Mouse (Mus musculus) lung, postnatal 25 days (tissue): ENCODE measurements at regions not wholly inside any gene's neighbourhood (a gene's known extent, or its start where the extent isn't known, plus 50 kb on each side); places are given as distances from the start of the nearest gene placed in this dataset.

Source experiments
- DNase-seq: peaks from one replicate; pipeline ENCODE4 v3.0.0; 2022; ENCODE audit warnings: low spot score

- DNase-seq = no peak
Observed at GRCm38 (mm10) chrX:47536130-47536529, 356.6 kb downstream of the Smarca1 start.

GRCm38 (mm10) chrX:47495056-47495455 is 397.7 kb downstream of the Smarca1 start:
- no peak for DNase-seq

- no peak for DNase-seq
Observed at GRCm38 (mm10) chrX:47482728-47483127, 410.0 kb downstream of the Smarca1 start.

- DNase-seq = peak; percentile 58
Observed at GRCm38 (mm10) chrX:47478226-47478625, 414.5 kb downstream of the Smarca1 start.

GRCm38 (mm10) chrX:47466721-47467499 is 425.9 kb downstream of the Smarca1 start:
- no peak for DNase-seq

- DNase-seq = no peak
Observed at GRCm38 (mm10) chrX:47461660-47462490, 430.9 kb downstream of the Smarca1 start.
